Mouse (Mus musculus) neural tube, embryonic 11.5 days (tissue): ENCODE measurements around the gene Eif4a2. TPM values are rescaled to one million over a fixed set of nuclear protein-coding genes. Genes with fewer than 3 reads are reported as not detected.
"Not testable (repeated sequence)": the region's sequence is repeated elsewhere in the genome, so short reads cannot be mapped to it uniquely, and the experiment has no call there.

Experiments
- ATAC-seq: fragments of 200-750 bp; cut with Nextera tagmentation; 2 replicates; pipeline ENCODE4 v1.8.0; 2017; ENCODE audit warnings: moderate number of reproducible peaks, mild to moderate bottlenecking, moderate TSS enrichment, moderate library complexity; ENCODE audit not compliant: insufficient read depth, low FRiP score, low TSS enrichment
- DNase-seq: peaks from one replicate; pipeline ENCODE4 v3.0.0-alpha.2; 2015; ENCODE audit warnings: low spot score
- H3K27ac ChIP-seq: fragments of 300-500 bp; sonication (generic); 2 replicates; pipeline ENCODE4 v1.5.1; 2014; ENCODE audit warnings: low read depth, mild to moderate bottlenecking, low read length
- H3K27me3 ChIP-seq: fragments of 300-500 bp; sonication (generic); 2 replicates; pipeline ENCODE4 v1.6.1; 2014; ENCODE audit warnings: mild to moderate bottlenecking, low read length, mixed read lengths; ENCODE audit not compliant: control insufficient read depth, insufficient read depth
- H3K36me3 ChIP-seq: fragments of 300-500 bp; sonication (generic); 2 replicates; pipeline ENCODE4 v1.6.1; 2014; ENCODE audit warnings: mild to moderate bottlenecking, low read length, moderate library complexity, mixed read lengths; ENCODE audit not compliant: control insufficient read depth, insufficient read depth
- H3K4me1 ChIP-seq: fragments of 300-500 bp; sonication (generic); 2 replicates; pipeline ENCODE4 v1.6.1; 2014; ENCODE audit warnings: low read length, mixed read lengths; ENCODE audit not compliant: control insufficient read depth, insufficient read depth
- H3K4me2 ChIP-seq: fragments of 300-500 bp; sonication (generic); 2 replicates; pipeline ENCODE4 v1.6.1; 2014; ENCODE audit warnings: low read depth, mild to moderate bottlenecking, moderate library complexity
- H3K4me3 ChIP-seq: fragments of 300-500 bp; sonication (generic); 2 replicates; pipeline ENCODE4 v1.5.1; 2014; ENCODE audit warnings: low read depth, low read length
- H3K9ac ChIP-seq: fragments of 300-500 bp; sonication (generic); 2 replicates; pipeline ENCODE4 v1.6.1; 2014; ENCODE audit warnings: mild to moderate bottlenecking, low read length
- H3K9me3 ChIP-seq: fragments of 300-500 bp; sonication (generic); 2 replicates; pipeline ENCODE4 v1.6.1; 2016; ENCODE audit warnings: low read length; ENCODE audit not compliant: control insufficient read depth
- WGBS: fragments of 180-500 bp; shearing (Covaris S2); extraction: QIAGEN DNeasy Blood & Tissue Kit; methylation state at CpG from one replicate; pipeline ENCODE4 v1.1.7; 2014; 5-methylcytosine and 5-hydroxymethylcytosine counted together
- polyA plus RNA-seq: library from polyadenylated mRNA; unstranded; fragments of >200 nt; fragmentation: Nextera tagmentation; extraction: Ambion mirVana; gene quantifications from 2 replicates; pipeline ENCODE4 v1.2.1, GENCODE M21; 2014

The Eif4a2 gene
- polyA plus RNA-seq, 1 experiment from 2014 or later, result 217 TPM

- not testable (repeated sequence) for H3K4me1 ChIP-seq, H3K9ac ChIP-seq, H3K9me3 ChIP-seq, ATAC-seq, H3K27me3 ChIP-seq, H3K36me3 ChIP-seq, H3K27ac ChIP-seq, DNase-seq, H3K4me3 ChIP-seq, H3K4me2 ChIP-seq
These were observed 15.9 kb upstream of the Eif4a2 start for GRCm38 (mm10) chr16:23091345-23091744.

DNA sequence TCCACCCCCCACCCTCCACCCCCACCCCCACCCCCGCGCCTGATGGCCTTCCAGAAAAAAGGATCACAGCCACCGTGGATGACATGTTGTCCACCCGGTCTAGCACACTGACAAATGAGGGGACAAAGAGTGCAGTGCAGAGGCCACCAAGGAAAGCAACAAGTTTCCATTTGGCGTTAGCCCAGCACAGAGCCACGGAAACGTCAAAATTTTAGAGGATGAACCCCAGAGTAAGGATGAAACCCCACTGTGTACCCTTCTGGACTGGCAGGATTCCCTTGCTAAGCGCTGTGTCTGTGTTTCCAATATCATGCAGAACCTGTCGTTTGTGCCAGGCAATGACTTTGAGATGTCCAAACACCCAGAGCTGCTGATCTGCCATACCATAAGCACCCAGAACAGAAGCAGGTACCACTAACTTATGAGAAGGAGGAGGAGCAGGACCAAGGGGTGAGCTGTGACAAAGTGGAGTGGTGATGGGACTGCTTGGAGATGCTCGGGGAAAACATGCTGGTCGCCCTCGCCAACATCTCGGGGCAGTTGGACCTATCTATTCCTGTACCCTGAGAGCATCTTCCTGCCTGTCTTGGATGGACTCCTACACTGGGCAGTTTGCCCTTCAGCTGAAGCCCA lies 13.8 kb upstream of the Eif4a2 start:
- ATAC-seq (no peak), DNase-seq (no peak)
- H3K27me3 ChIP-seq, result no peaks in the 10 kb centered on the region
- H3K36me3 ChIP-seq, result no peaks in the 10 kb centered on the region
- H3K9ac ChIP-seq, result no peak overlapping the region
- H3K4me3 ChIP-seq, result no peak overlapping the region
- H3K9me3 ChIP-seq, result no peaks in the 10 kb centered on the region
- no peak overlapping the region for H3K27ac ChIP-seq
- H3K4me2 ChIP-seq, result no peak overlapping the region
- WGBS, result 78% methylated on average over 13 of the region's 13 CpGs
- no peaks in the 10 kb centered on the region for H3K4me1 ChIP-seq

GRCm38 (mm10) chr16:23094136-23094535 lies 13.1 kb upstream of the Eif4a2 start:
- Histone ChIP-seq H3K4me3 (no peak overlapping the region), H3K36me3 (no peaks in the 10 kb centered on the region), H3K27me3 (no peaks in the 10 kb centered on the region), H3K27ac (no peak overlapping the region), H3K4me1 (no peaks in the 10 kb centered on the region), H3K9me3 (no peaks in the 10 kb centered on the region), H3K9ac (no peak overlapping the region), H3K4me2 (no peak overlapping the region)
- no peak for ATAC-seq
- WGBS, result 94% methylated on average over 6 of the region's 6 CpGs
- no peak for DNase-seq

- WGBS, result 93% methylated on average over 5 of the region's 5 CpGs
- H3K9me3 ChIP-seq, H3K4me2 ChIP-seq, DNase-seq, H3K27ac ChIP-seq, H3K4me1 ChIP-seq, H3K36me3 ChIP-seq, H3K27me3 ChIP-seq, H3K4me3 ChIP-seq, ATAC-seq, H3K9ac ChIP-seq: not testable (repeated sequence)
These were observed 11.7 kb upstream of the Eif4a2 start for GRCm38 (mm10) chr16:23095581-23095980.

GRCm38 (mm10) chr16:23096886-23097285 lies 10.4 kb upstream of the Eif4a2 start:
- 85% methylated on average over 1 of the region's 1 CpGs for WGBS

DNA sequence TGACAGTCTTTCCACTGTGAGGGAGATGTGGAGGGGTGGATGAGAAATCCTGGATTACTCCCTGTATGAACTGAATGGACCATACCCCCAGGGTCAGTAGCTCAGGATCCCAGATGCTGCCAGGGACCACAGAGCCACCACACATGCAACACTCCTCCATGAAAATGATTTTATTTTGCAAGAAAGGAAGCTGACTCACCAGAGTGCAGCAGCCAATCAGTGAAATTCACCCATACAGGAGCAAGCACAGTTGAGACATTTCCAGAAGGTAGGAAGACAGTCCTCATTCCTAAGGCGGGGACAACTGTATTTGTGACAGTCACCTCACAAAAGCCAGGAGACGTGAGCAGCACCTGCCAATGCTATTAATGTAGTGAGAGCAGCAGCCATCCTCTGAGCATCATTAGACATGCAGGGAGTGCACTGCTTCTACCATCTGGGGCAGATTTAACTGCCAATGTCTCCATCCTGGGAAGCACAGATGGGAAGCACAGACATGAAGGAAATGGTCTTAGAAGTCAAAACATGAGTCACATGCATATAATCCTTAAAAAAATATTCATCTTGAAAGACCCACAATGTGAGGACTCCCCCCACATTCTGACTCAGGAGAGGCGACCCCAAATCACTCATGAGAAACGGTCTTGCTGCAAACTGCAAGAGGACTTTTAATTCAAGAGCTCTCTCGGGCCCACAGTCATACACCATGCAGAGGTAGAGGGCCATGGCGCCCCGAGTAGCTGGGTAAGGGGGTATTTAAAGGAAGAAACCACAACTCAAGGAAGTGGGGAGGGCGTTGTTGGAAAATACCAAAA lies 9.7 kb upstream of the Eif4a2 start:
- not testable (repeated sequence) for H3K9ac ChIP-seq, H3K4me2 ChIP-seq, H3K9me3 ChIP-seq, DNase-seq, H3K4me1 ChIP-seq, H3K27ac ChIP-seq, H3K27me3 ChIP-seq, ATAC-seq, H3K4me3 ChIP-seq, H3K36me3 ChIP-seq
- 82% methylated on average over 8 of the region's 8 CpGs for WGBS

More at GRCm38 (mm10) chr16:23096886-23097285, 10.4 kb upstream of the Eif4a2 start:
- H3K4me2 ChIP-seq, H3K36me3 ChIP-seq, H3K4me1 ChIP-seq, H3K9ac ChIP-seq, H3K9me3 ChIP-seq, DNase-seq, ATAC-seq, H3K27ac ChIP-seq, H3K4me3 ChIP-seq, H3K27me3 ChIP-seq: not testable (repeated sequence)

GRCm38 (mm10) chr16:23098105-23098452 lies 9.2 kb upstream of the Eif4a2 start:
- not testable (repeated sequence) for H3K9ac ChIP-seq, H3K36me3 ChIP-seq, H3K9me3 ChIP-seq, DNase-seq, H3K4me3 ChIP-seq, H3K27ac ChIP-seq, H3K4me1 ChIP-seq, ATAC-seq, H3K4me2 ChIP-seq, H3K27me3 ChIP-seq
- 97% methylated on average over 1 of the region's 1 CpGs for WGBS

DNA sequence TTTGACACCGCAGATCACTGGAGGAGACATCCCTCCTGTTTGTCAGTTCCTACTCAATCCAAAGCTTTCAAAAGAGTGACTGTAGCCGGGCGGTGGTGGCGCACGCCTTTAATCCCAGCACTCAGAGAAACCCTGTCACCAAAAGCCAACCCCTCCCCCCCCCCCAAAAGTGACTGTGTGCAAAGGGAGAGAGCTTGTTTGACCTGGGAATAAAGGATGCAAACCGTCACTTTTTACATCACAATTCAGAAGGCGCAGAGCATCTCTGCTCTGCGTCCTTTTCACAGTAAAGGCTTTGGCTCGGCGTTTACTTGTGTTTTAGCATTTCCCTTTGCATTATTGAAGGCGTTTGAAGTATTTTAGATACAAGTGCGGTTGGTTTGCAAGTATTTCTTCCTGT lies 7.6 kb upstream of the Eif4a2 start:
- Histone ChIP-seq H3K4me2 (peak overlapping the region; percentile 37), H3K4me3 (peak overlapping the region; percentile 19), H3K27ac (no peak overlapping the region), H3K36me3 (no peaks in the 10 kb centered on the region), H3K9me3 (no peaks in the 10 kb centered on the region), H3K27me3 (no peaks in the 10 kb centered on the region), H3K9ac (peak overlapping the region; percentile 35), H3K4me1 (no peaks in the 10 kb centered on the region)
- 11% methylated on average over 12 of the region's 12 CpGs for WGBS
- DNase-seq (no peak), ATAC-seq (no peak)

GRCm38 (mm10) chr16:23100099-23100575 lies 7.1 kb upstream of the Eif4a2 start:
- no peaks in the 10 kb centered on the region for H3K27me3 ChIP-seq
- H3K4me1 ChIP-seq, result no peaks in the 10 kb centered on the region
- H3K27ac ChIP-seq, result no peak overlapping the region
- peak overlapping the region; percentile 37 for H3K4me2 ChIP-seq
- H3K36me3 ChIP-seq, result no peaks in the 10 kb centered on the region
- 0% methylated on average over 9 of the region's 9 CpGs for WGBS
- H3K9me3 ChIP-seq, result no peaks in the 10 kb centered on the region
- H3K9ac ChIP-seq, result peak overlapping the region; percentile 35
- peak overlapping the region; percentile 19 for H3K4me3 ChIP-seq
- DNase-seq (peak; percentile 68), ATAC-seq (peak; percentile 35; the same call in 1 of the 2 replicates)
